Mouse (Mus musculus) hindbrain, embryonic 12.5 days (tissue): ENCODE measurements at regions not wholly inside any gene's neighbourhood (a gene's known extent, or its start where the extent isn't known, plus 50 kb on each side); places are given as distances from the start of the nearest gene placed in this dataset.

Experiments
- ATAC-seq: fragments of 200-750 bp; cut with Nextera tagmentation; 2 replicates; pipeline ENCODE4 v1.8.0; 2017; ENCODE audit warnings: moderate TSS enrichment; ENCODE audit not compliant: low FRiP score
- H3K27ac ChIP-seq: fragments of 300-500 bp; sonication (generic); 2 replicates; pipeline ENCODE4 v1.5.1; 2016; ENCODE audit warnings: mild to moderate bottlenecking
- H3K27me3 ChIP-seq: fragments of 300-500 bp; sonication (generic); 2 replicates; pipeline ENCODE4 v1.6.1; 2016; ENCODE audit warnings: mild to moderate bottlenecking
- H3K36me3 ChIP-seq: fragments of 300-500 bp; sonication (generic); 2 replicates; pipeline ENCODE4 v1.6.1; 2016; ENCODE audit warnings: mild to moderate bottlenecking
- H3K4me1 ChIP-seq: fragments of 300-500 bp; sonication (generic); 2 replicates; pipeline ENCODE4 v1.6.1; 2016
- H3K4me2 ChIP-seq: fragments of 300-500 bp; sonication (generic); replicated peaks from 2 replicates; pipeline ENCODE4 v1.6.1; 2016; ENCODE audit warnings: mild to moderate bottlenecking
- H3K4me3 ChIP-seq: fragments of 300-500 bp; sonication (generic); 2 replicates; pipeline ENCODE4 v1.5.1; 2016; ENCODE audit warnings: mild to moderate bottlenecking
- H3K9ac ChIP-seq: fragments of 300-500 bp; sonication (generic); 2 replicates; pipeline ENCODE4 v1.6.1; 2016; ENCODE audit warnings: mild to moderate bottlenecking, moderate library complexity
- H3K9me3 ChIP-seq: fragments of 300-500 bp; sonication (generic); replicated peaks from 2 replicates; pipeline ENCODE4 v1.6.1; 2016; ENCODE audit warnings: mild to moderate bottlenecking
- WGBS: fragments of 180-500 bp; shearing (Covaris S2); methylation state at CpG from one replicate; pipeline ENCODE4 v1.1.7; 2016; 5-methylcytosine and 5-hydroxymethylcytosine counted together

DNA sequence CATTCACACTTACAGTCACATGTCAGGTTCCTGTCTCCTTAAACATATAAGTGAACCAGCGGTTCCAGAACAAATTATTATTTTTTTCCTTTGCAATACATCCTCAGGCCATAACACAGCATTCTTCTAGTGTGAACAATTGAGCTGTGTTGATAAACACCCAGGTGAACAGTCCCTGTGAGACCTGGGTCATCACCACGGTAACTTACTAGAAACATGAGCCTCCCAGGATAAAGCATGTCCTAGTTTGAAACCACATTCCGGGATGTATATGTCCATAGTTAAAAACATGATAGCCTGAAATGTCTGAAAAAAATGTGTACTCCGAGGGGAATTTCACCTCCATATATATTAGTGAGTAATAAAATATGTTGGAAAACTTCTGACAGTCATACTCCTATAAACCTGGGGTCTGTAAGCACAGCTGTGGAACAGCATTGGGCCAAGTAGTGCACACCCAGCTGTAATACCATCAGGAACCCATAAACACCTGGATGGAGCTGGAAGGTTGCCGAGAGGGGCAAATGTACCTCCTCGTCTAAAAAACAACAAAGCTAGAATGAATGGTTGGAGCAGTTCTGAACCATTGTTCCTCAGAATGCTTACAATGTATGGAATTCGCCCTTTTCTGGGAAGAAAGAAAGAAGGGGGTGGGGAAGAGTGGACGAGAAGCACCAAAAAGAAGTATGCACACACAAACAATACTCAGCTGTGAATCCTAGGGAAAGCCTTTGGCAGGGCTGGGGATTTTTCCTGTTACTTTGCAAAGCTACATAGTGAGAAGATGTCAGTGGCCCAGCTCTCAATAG lies 232.9 kb downstream of the Irs2 start:
- Histone ChIP-seq H3K4me3 (no peak overlapping the region), H3K4me1 (no peaks in the 10 kb centered on the region), H3K36me3 (no peaks in the 10 kb centered on the region), H3K9me3 (0 out of 2 replicates have a peak, but pooled peaks cover 4% of the 10 kb centered on the region), H3K27me3 (no peaks in the 10 kb centered on the region), H3K9ac (no peak overlapping the region), H3K27ac (no peak overlapping the region), H3K4me2 (no peak overlapping the region)
- 59% methylated on average over 8 of the region's 8 CpGs for WGBS
- no peak for ATAC-seq

DNA sequence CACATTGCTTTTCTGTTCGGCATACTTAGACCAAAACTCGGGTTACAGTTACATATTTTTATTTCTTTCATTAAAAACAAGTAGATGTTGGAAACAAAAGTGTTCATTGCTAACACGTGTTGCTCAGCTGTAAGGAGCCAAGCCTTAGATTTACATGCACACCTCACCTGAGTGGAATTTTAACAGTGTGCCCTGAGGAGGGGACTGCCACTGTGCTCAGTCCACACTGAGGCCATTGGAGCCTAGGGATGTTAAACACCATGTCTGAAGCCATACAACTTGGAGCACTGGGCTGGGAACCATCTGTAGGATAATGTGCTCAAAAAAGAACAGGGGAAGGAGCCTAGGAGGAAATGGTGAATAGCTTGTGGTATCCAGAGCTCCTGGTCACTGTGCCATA lies 233.5 kb downstream of the Irs2 start:
- 94% methylated on average over 3 of the region's 3 CpGs for WGBS
- Histone ChIP-seq H3K27ac (no peak overlapping the region), H3K9ac (no peak overlapping the region), H3K9me3 (0 out of 2 replicates have a peak, but pooled peaks cover 4% of the 10 kb centered on the region), H3K4me2 (no peak overlapping the region), H3K4me3 (no peak overlapping the region), H3K27me3 (no peaks in the 10 kb centered on the region), H3K4me1 (no peaks in the 10 kb centered on the region), H3K36me3 (no peaks in the 10 kb centered on the region)
- no peak for ATAC-seq

DNA sequence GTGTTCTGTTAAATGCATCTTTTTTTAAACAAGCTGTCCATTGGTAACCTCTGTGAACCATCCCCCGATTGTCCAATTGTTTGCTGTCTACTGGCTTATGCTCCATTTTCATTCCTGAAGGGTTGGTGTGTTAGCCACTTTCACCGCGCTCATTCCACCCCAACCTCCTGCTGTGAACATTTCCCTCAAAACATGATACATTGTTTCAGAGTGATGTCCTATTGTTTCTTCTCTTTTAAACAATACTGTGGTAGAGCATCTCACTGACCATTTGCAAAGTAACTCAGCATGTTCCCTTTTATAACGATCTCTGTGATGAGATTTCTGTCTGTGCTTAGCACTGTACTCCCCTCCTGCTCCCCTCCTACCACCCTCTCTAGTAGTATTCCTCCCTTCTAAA lies 240.1 kb downstream of the Irs2 start:
- H3K9ac ChIP-seq = no peak overlapping the region
- H3K27ac ChIP-seq = no peak overlapping the region
- H3K9me3 ChIP-seq = no peaks in the 10 kb centered on the region
- H3K27me3 ChIP-seq = no peaks in the 10 kb centered on the region
- no peaks in the 10 kb centered on the region for H3K4me1 ChIP-seq
- H3K4me2 ChIP-seq = no peak overlapping the region
- WGBS = 66% methylated on average over 4 of the region's 4 CpGs
- no peak for ATAC-seq
- H3K36me3 ChIP-seq = no peaks in the 10 kb centered on the region
- H3K4me3 ChIP-seq = no peak overlapping the region

DNA sequence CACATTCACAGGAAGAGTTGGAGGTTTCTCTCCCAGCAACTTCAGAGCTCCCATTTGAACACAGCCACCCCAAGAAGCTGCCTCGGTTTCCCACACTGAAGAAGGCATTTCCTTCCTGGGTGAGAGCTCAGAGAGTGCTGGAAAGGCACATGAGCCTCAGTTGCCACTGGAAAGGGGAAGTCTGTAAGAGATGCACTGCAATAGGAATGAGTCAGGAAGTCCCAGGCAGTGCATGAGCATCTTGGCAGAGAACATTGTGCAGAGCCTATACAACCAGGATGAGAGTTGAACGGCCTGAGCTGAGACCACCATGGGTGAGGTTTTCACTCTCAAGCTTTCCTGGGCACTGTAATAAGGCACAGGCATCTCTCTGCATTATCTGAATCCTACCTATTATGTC lies 244.4 kb downstream of the Irs2 start:
- Histone ChIP-seq H3K4me1 (peaks cover 24% of the 10 kb centered on the region), H3K27me3 (no peaks in the 10 kb centered on the region), H3K9me3 (no peaks in the 10 kb centered on the region), H3K4me2 (no peak overlapping the region), H3K36me3 (no peaks in the 10 kb centered on the region), H3K27ac (no peak overlapping the region), H3K4me3 (no peak overlapping the region), H3K9ac (no peak overlapping the region)
- no peak for ATAC-seq
- WGBS = 97% methylated on average over 2 of the region's 2 CpGs

DNA sequence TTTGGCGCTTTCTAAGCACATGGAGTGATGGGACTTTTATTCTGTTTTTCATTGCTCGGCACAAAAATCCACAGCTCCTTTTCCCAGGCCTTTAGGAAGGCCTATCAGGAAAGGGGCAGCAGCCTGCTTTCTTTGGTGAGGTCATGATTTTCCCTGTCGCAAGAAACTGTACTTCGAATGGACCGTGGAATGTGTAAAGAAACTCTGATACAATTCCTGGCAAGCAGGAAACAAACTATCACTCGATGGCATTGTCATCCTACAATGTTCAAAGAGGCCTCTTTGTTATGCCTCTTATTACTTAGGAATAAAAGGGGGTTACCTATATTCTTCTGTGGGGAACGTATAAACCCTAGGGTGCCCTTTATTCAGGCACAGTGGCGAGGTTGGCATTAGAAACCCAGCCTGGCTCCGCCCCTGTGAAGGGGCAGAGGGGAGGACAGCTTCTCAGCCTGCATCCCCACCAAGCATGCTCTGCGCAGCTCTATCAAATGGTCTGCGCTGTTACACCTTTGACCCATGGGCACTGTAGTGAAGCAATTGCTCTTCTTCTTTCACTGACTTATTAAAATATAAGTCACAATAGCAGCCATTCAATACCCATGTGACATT lies 246.5 kb downstream of the Irs2 start:
- Histone ChIP-seq H3K4me2 (no peak overlapping the region), H3K4me3 (no peak overlapping the region), H3K27me3 (no peaks in the 10 kb centered on the region), H3K36me3 (no peaks in the 10 kb centered on the region), H3K27ac (peak overlapping the region; percentile 93), H3K9ac (no peak overlapping the region), H3K9me3 (no peaks in the 10 kb centered on the region), H3K4me1 (peaks cover 24% of the 10 kb centered on the region)
- ATAC-seq = no peak
- 28% methylated on average over 11 of the region's 11 CpGs for WGBS

DNA sequence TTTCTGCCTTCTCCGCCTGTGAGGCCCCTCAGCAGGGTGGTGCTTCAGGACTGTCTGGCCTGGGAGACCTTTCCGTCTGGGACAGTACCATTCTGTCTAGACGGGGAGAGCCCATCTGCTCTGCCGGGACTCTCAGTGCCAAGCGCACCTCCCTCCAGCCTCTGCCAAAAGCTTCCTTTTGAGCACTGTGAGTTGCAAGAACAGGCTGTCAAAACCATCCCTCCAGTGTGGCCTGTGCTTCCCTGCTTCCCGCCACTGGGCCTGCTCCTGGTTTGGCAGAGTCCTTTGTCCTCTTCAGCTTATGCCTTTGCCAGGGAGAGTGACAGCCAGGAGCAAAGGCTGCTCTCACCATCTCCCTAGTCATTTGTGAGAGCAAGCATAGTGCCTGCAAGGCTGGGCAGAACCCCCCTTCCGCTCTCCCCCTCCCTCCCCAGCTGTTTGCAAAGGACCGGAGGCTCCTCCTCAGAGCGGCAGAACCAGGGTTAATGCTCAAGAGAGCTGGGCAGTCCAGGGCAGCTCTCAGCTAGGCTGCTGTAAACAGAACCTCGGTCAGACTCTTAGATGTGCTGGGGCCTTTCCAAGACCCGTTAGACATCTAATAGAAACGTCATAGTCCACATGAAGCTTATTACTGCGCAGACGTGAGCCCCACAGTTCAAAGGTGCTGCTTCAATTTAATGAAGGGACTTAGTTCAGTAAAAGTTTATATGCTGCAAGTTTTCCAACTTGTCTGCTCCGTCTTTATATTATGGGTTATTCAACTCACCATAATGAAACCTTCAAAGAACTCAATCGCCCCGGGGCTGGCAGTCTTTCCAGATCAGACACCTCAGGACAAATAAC lies 247.2 kb downstream of the Irs2 start:
- Histone ChIP-seq H3K27ac (peak overlapping the region; percentile 93), H3K4me2 (peak overlapping the region; percentile 35), H3K36me3 (no peaks in the 10 kb centered on the region), H3K4me3 (no peak overlapping the region), H3K9ac (0 out of 2 replicates have a peak overlapping the region, but pooled peaks have one; percentile 6), H3K27me3 (no peaks in the 10 kb centered on the region), H3K4me1 (peaks cover 24% of the 10 kb centered on the region), H3K9me3 (no peaks in the 10 kb centered on the region)
- ATAC-seq = peak; percentile 96
- WGBS = 3% methylated on average over 17 of the region's 17 CpGs

DNA sequence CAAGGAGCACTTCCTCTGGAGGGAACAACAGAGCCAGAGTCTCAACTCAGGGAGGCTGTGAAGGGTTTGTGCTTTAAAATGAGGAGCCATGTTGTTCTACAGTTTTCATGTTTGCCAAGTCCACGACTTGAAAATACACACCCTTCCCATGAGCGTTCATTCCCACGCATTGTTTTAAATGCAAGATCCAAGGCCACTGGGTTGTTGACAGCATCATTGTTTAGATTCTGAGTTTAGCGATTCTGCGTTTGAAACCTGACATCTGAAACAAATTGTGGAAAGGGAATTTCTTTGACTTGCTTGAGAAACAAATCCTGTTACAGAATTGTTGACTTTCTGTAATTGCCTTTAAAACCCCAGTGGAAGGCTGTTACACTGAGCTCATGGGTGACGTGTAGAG lies 248.0 kb downstream of the Irs2 start:
- 48% methylated on average over 6 of the region's 6 CpGs for WGBS
- H3K4me2 ChIP-seq = peak overlapping the region; percentile 35
- no peaks in the 10 kb centered on the region for H3K9me3 ChIP-seq
- H3K27ac ChIP-seq = peak overlapping the region; percentile 93
- H3K27me3 ChIP-seq = no peaks in the 10 kb centered on the region
- H3K4me1 ChIP-seq = peaks cover 24% of the 10 kb centered on the region
- H3K36me3 ChIP-seq = no peaks in the 10 kb centered on the region
- H3K4me3 ChIP-seq = no peak overlapping the region
- ATAC-seq = no peak
- no peak overlapping the region; the same call in 1 of the 2 replicates for H3K9ac ChIP-seq

DNA sequence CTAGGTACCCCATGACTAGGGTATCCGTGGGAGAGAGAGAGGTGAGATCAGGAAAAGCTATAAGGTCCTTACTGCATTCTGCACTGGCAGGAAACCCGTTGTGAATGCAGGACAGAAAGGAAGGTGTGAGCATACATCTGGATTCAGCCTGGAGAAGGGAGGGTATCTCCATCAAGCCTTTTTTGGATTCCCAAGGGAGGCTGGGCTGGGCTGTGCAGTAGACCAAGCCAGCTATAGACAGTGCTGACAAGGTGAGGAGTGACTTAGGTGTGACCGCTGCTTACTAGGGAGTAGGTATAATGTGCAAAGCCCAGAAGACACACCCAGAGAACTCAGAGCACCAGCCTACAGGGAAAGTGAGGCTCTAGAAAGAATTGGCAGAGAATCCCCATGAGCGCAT lies 250.1 kb downstream of the Irs2 start:
- no peaks in the 10 kb centered on the region for H3K27me3 ChIP-seq
- H3K9ac ChIP-seq = no peak overlapping the region
- WGBS = 89% methylated on average over 4 of the region's 4 CpGs
- no peak overlapping the region for H3K4me2 ChIP-seq
- no peak for ATAC-seq
- peaks cover 29% of the 10 kb centered on the region for H3K4me1 ChIP-seq
- H3K36me3 ChIP-seq = no peaks in the 10 kb centered on the region
- H3K9me3 ChIP-seq = no peaks in the 10 kb centered on the region
- no peak overlapping the region for H3K27ac ChIP-seq
- no peak overlapping the region for H3K4me3 ChIP-seq

DNA sequence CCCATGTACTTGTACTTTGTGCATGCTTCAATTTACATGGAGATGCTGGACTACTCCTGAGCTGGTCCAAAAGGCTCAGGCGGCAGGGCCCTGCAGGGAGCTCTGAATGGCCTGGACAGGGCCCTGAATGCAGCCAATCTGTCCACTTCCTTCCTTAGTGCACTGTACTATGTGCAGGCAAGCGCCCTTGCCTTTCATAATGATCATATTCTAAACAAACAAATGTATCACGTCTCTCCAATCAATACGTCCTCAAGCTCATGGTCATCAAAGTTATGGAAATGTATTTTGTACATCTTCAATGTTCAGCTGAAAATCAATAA lies 253.3 kb downstream of the Irs2 start:
- Histone ChIP-seq H3K27me3 (no peaks in the 10 kb centered on the region), H3K9me3 (no peaks in the 10 kb centered on the region), H3K4me1 (peaks cover 7% of the 10 kb centered on the region), H3K9ac (no peak overlapping the region), H3K4me2 (no peak overlapping the region), H3K27ac (0 out of 2 replicates have a peak overlapping the region, but pooled peaks have one; percentile 49), H3K4me3 (no peak overlapping the region), H3K36me3 (no peaks in the 10 kb centered on the region)
- ATAC-seq = peak; percentile 35; the same call in 1 of the 2 replicates
- WGBS = 76% methylated on average over 4 of the region's 4 CpGs

DNA sequence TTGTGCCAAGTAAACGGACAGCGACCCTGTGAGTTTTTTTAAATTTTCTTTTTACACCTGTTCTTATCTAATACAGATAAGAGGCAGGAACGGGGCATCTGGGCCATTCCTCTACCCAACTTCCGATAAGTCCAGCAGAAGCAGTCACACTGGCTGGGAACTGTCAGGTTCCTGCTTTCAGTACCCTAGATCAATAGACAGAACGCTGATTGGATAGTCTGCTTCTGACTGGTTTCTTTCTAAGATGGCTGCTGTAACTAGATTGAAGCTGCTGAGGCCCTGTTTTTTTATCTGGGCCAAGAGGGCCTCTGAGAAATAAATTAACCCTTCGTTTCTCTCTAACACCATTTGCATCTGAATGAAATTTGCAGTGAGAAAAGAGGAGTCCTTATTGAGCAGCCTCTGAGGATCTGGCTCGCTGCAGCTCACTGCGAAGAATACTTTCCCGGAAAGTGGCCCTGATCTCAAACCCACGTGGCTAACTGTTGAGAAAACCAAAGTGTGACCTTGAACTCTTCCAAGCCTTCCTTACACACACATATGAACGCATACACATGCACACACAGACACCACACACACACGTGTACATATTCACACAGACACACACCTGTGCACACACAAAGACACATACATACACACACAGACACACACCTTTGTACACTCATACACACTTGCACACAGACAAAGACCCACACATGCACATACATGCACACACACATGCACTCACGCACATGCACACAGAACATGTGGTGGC lies 253.8 kb downstream of the Irs2 start:
- no peaks in the 10 kb centered on the region for H3K36me3 ChIP-seq
- no peak overlapping the region for H3K4me3 ChIP-seq
- H3K4me1 ChIP-seq = peaks cover 5% of the 10 kb centered on the region
- H3K27ac ChIP-seq = 0 out of 2 replicates have a peak overlapping the region, but pooled peaks have one; percentile 49
- ATAC-seq = peak; percentile 48
- no peak overlapping the region for H3K9ac ChIP-seq
- no peaks in the 10 kb centered on the region for H3K9me3 ChIP-seq
- H3K27me3 ChIP-seq = no peaks in the 10 kb centered on the region
- 61% methylated on average over 13 of the region's 13 CpGs for WGBS
- H3K4me2 ChIP-seq = no peak overlapping the region

DNA sequence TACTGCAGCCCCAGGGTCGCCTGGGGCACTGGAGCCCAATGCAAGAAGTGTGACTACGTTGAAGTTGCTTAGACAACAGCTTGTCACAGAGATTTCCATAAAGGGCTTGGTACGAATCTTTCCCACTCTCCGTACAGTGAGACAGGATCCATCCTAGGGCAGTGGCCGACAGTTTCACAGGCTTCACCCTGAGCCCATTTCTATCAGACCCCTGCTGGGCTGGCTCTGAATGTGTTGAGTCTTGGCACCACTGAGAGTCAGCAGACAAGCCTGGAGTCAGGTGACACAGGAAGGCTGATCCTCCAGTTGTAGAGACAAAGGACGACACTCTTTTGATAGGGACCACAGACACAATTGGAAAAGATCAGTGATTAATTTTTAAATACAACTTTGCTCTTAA lies 255.2 kb downstream of the Irs2 start:
- H3K36me3 ChIP-seq = no peaks in the 10 kb centered on the region
- 70% methylated on average over 6 of the region's 6 CpGs for WGBS
- H3K9me3 ChIP-seq = 0 out of 2 replicates have a peak, but pooled peaks cover 4% of the 10 kb centered on the region
- H3K27ac ChIP-seq = no peak overlapping the region
- no peaks in the 10 kb centered on the region for H3K27me3 ChIP-seq
- no peak overlapping the region for H3K4me3 ChIP-seq
- ATAC-seq = no peak
- peaks cover 5% of the 10 kb centered on the region for H3K4me1 ChIP-seq
- no peak overlapping the region for H3K9ac ChIP-seq
- H3K4me2 ChIP-seq = no peak overlapping the region

DNA sequence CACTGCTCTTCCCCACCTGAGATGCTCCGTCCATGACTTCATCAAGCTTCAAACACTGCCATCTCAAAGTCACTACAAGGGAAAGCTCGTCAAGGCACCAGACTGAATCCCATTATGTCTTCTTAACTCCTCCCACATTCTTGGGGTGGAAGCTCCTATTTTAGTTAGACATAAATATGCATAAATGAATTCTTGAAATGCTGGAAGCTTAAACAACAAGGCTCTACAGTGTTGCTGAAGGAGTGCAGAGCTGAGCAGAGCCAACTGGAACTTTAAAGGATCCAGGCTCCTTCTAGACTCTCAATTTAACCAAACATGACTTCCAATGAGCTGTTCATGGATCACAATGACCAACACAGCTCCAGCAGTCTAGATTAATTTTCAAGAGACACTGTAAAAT lies 261.1 kb downstream of the Irs2 start:
- 66% methylated on average over 2 of the region's 2 CpGs for WGBS
- ATAC-seq = no peak

More for the DNA sequence above, 261.1 kb downstream of the Irs2 start:
- H3K27me3 ChIP-seq = no peaks in the 10 kb centered on the region
- 0 out of 2 replicates have a peak, but pooled peaks cover 2% of the 10 kb centered on the region for H3K4me1 ChIP-seq
- no peak overlapping the region for H3K4me3 ChIP-seq
- no peaks in the 10 kb centered on the region for H3K36me3 ChIP-seq
- no peak overlapping the region for H3K9ac ChIP-seq
- no peak overlapping the region for H3K4me2 ChIP-seq
- H3K27ac ChIP-seq = no peak overlapping the region
- H3K9me3 ChIP-seq = 0 out of 2 replicates have a peak, but pooled peaks cover 8% of the 10 kb centered on the region
